Mouse (Mus musculus): ENCODE data around the gene Clcn2.
"Not testable (repeated sequence)": the region's sequence is repeated elsewhere in the genome, so short reads cannot be mapped to it uniquely, and the experiment has no call there.

Gene Clcn2

DNA sequence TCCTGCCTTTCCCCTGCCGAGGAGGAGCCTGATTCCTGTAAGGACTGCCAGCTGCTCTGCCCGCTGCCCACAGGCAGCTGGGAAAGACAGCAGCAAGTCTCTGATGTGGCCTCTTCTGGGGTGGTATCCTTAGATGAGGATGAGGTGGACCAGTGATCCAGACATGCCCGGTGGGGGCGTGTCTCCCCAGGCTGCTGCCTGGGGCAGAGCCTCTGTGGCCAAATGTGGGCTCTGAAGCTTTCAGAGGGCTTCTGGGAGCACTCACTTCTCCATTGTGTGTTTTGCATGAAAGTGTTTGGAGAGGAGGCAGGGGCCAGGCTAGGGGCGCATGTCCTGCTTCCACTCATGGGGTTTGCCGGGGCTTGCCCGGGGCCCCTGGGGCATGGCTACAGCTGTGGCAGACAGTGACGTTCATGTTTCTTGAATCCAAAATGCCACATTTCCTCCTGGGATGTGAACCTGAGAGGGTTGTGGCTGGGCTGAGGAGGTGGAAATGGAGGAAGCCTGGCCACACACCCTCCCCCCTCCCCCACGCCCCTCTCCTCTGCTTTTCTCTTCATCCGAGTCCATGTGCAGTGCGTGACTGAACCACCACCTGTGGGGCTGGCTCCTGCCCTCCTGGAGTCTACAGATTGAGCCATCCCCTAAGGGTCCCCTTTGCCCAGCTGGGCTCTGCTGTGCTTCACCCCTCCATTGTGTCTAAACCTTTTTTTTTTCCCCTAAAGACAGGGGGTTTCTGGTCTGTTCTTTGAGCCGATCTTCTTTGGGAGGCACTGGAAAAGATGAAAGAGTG lies 15.6 kb downstream of the Clcn2 start:
- no peak for DNase-seq (ENCODE audit: low spot score)

DNA sequence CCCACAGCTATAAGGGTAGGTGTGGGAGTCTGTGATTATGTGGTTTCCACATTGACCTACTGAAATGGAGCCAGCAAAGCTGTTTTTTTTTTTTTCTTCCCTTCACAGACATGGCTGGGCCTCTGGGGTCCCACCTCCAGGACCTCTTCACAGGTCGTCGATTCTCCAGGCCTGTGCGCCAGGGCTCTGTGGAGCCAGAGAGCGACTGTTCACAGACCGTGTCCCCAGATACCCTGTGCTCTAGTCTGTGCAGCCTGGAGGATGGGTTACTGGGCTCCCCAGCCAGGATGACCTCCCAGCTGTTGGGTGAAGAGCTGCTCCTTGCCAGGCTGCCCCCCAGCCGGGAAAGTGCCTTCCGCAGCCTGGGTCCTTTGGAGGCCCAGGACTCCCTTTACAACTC lies 16.2 kb downstream of the Clcn2 start:
- no peak for DNase-seq (ENCODE audit: low spot score)

DNA sequence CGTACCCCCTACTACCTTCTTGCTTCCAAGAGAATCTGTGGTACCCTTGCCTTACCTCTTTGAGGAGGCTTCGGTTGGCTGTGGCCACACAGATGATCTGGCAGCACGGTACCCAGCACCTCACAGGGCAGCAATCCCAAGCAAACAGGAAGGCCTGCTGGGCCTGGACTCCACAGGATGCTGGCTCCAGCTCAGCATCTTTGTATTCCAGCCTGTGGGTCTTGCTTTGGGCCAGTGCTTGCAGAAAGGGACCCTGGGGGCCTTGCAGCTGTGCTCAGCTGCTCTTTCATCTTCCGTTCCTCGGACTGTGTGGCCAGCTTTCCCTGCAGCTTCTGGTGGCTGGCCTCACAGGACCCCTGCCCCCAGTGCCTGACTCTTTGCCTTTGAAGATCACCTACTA lies 17.5 kb downstream of the Clcn2 start:
- no peak for DNase-seq (ENCODE audit: low spot score)

DNA sequence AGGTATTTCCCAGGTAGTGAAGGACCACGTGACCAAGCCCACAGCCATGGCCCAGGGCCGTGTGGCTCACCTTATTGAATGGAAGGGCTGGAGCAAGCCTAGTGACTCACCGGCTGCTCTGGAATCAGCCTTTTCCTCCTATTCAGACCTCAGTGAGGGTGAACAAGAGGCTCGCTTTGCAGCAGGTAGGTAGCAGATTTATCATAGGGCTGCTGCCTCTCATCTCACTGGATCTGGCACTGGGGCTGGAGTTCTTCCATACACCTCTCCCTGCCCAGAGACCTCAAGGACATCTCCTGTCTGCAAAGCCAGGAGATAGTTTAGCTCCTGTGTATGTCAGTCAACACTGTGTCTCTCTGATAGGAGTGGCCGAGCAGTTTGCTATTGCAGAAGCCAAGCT lies 18.3 kb downstream of the Clcn2 start:
- no peak for DNase-seq (ENCODE audit: low spot score)

GRCm38 (mm10) chr16:20695622-20696323 lies 21.8 kb downstream of the Clcn2 start:
- peak; percentile 87 for DNase-seq (ENCODE audit: low spot score)

- DNase-seq (ENCODE audit: low spot score), result no peak
Measured at GRCm38 (mm10) chr16:20694781-20695180, 22.8 kb downstream of the Clcn2 start.

DNA sequence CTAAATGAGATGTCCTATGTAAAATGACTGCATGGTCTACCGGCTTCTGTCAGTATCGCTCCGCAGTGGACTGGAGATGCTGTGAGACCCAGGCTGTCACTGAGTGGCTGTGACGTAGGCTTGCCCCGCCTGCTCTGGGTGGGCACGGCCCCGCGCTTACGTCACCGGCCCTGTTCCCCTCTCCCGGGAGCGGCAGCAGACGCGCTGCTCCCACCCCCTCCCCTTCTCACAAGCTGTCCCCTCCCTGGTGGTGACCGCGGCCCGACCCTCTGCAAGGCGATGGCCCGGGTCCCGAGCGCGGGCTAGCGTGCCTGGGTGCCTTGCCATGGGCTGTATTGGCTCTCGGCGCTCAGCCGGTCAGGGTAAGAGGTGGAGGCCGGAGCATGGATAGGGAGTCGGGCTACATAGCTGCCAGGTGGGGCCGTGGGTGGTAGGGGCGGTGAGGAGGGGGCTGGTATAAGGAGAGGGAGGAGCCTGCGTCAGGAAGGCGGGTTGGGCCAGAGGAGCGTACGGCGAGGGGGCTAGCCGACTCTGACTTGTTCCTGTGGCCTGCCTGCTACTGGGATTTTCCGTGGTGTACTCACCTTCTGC lies 24.3 kb downstream of the Clcn2 start, which contains the start of gene Fam131a:
Fam131a (plus strand) TSS at position 131 of the 591 bp plus-strand sequence.
- DNase-seq (ENCODE audit: low spot score), result peak; percentile 98

DNA sequence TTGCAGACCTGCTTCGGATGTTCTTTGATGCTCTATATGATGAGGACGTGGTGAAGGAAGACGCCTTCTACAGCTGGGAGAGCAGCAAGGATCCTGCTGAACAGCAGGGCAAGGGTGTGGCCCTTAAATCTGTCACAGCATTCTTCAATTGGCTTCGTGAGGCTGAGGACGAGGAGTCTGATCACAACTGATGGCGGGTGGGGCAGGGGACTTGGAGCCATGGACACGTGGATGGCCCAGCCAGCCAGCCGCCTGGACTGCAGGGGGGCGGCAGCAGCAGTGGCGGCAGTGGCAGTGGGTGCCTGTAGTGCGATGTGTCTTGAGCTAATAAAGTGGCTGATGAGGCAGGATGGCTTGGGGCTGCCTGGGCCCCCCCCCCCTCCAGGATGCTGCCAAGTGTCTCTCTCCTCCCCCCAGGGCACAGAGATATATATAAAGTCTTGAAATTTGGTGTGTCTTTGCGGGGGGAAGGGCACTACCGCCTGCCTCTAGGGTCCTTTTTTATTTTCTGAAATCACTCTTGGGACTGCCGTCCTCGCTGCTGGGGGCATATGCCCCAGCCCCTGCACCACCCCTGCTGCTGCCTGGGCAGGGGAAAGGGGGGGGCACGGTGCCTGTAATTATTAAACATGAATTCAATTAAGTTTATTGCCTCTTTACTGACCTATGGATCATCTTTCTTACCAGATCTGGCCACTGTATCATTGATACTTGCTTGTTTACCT lies 25.1 kb downstream of the Clcn2 start:
- DNase-seq (ENCODE audit: low spot score), result no peak

DNA sequence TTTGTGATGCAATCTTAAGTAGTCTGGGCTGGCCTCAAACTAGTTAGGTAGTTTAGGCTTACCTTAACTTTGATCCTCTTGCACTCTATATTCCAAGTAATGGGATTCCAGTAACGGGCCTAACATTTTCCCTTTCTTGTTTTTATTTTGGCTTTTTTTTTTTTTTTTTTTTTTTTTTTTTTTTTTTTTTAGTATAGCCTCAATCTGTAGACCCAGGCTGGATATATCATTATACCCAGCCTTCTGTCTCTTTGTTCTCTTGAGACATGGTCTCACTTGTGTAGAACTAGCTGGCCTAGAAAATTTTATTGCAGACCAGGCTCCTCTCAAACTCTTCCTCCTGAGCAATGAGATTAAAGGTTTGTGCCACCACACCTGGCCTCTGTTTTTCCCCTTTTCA lies 25.9 kb downstream of the Clcn2 start:
- DNase-seq (ENCODE audit: low spot score), result no peak

DNA sequence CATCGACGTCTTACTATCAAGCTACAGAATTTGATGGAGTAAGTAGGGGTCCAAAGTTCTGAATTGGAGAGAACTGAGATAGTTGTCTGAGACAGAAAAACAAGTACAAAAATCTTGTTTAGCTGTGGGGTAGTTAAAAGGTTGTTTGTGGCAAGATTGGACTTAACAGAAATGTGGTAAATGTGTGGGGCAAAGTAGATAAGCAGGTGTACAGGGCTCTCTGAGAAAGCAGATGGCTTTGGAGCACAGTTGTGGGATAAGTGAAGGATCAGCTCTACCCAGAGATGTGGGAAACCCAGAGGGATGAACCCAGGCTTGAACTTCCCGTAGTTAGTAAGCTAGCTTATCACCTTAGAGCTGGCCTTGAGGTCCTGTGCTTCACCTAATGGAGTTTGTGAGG lies 26.8 kb downstream of the Clcn2 start:
- DNase-seq (ENCODE audit: low spot score), result no peak

DNA sequence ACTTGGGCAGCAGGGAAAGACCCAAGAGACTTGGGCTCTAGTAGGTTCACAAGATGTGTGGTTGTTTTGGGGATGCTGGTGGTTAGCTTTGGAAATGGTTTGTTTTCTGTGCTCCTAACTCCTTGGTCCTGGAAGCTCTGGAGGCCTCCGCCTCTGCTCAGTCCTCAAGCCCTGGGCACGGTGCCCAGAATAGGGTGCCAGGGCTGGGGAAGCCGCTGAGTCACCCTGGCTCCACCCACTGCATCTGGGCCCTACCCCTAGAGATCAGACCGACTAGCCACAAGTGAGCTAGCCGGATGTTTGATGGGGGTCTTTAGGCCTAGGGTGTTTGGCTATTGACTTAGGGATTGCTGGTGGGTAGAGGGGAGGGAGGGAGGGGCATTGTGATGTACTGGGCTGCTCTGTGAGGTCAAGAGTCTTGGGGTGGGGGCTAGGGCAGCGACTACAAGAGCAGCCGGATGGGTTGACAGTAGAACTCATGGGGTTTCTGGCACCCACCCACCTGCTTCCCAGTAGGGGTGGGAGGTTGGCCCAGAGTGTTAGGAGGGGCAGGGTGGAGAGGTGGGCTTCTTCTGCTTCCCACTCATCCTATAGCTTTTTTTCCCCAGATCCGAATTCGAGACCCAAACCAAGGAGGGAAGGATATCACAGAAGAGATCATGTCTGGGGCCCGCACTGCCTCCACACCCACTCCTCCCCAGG lies 39.4 kb downstream of the Clcn2 start:
- DNase-seq (ENCODE audit: low spot score), result no peak

GRCm38 (mm10) chr16:20677380-20677779 lies 40.2 kb downstream of the Clcn2 start:
- DNase-seq (ENCODE audit: low spot score), result no peak

DNA sequence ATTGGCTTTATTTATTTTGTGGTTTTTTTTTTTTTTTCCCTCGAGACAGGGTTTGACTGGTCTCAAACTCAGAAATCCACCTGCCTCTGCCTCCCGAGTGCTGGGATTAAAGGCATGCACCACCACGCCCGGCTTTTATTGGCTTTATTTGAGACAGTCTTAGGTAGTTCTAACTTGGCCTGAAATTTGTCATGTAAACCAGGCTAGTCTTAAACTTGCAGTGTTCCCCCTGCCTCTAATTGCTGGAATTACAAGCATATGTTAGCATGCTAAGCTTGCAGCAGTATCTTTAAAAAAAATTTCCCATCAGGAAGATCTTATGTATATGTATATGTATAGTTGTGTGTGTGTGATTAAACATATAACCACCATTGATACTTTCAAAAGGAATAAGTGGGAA lies 40.8 kb downstream of the Clcn2 start:
- no peak for DNase-seq (ENCODE audit: low spot score)

GRCm38 (mm10) chr16:20675213-20675612 lies 42.3 kb downstream of the Clcn2 start:
- DNase-seq (ENCODE audit: low spot score), result no peak

- DNase-seq (ENCODE audit: low spot score), result no peak
Measured at GRCm38 (mm10) chr16:20673706-20674303, 43.7 kb downstream of the Clcn2 start.

GRCm38 (mm10) chr16:20672965-20673705 lies 44.4 kb downstream of the Clcn2 start:
- DNase-seq (ENCODE audit: low spot score), result peak; percentile 32

DNA sequence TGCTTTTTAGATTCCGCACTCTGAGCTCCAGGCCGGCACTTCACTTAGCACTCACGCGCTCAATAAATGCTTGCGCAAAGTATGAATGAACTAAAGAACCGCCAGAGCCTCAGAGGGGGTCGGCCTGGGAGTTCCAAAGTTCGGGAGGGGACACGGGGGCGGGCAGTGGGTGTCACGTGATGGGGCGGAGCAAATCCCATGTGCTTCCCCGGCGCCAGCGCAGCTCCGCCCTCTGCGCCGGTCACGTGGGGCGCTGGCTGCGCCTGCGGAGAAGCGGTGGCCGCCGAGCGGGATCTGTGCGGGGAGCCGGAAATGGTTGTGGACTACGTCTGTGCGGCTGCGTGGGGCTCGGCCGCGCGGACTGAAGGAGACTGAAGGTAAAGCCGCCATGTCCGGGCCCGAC lies 45.0 kb downstream of the Clcn2 start:
- peak; percentile 97 for DNase-seq (ENCODE audit: low spot score)

DNA sequence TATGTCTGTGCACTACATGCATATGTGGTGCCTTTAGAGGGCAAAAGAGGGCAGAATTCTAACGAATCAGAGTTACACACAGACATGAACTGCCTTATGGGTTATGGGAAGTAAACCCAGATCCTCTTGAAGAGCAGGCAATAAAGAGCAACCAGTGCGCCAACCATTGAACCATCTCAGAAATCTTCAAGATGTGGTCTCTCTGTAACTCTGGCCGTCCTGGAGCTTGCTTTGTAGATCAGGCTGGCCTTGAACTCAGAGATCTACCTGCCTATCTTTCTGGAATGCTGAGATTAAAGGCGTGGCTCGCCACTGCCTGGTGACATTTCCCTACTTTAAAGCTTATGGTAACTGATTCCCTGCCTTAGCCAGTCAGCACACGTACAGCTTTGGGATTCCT lies 45.7 kb downstream of the Clcn2 start:
- peak; percentile 25 for DNase-seq (ENCODE audit: low spot score)

GRCm38 (mm10) chr16:20670291-20670690 lies 47.3 kb downstream of the Clcn2 start:
- no peak for DNase-seq (ENCODE audit: low spot score)

GRCm38 (mm10) chr16:20668013-20668412 lies 49.5 kb downstream of the Clcn2 start, which contains the start of gene Eif4g1:
TSS of gene Eif4g1 (plus strand) at chr16:20668313.
- DNase-seq (ENCODE audit: low spot score), result not testable (repeated sequence)

GRCm38 (mm10) chr16:20657661-20658060 lies 59.9 kb downstream of the Clcn2 start:
- no peak for DNase-seq (ENCODE audit: low spot score)

Data from embryo, embryonic 10 days (tissue).